Mouse (Mus musculus) kidney, adult 2 months (tissue): ENCODE results near the gene Gpr85. TPM values are rescaled to one million over a fixed set of nuclear protein-coding genes. Genes with fewer than 3 reads are reported as not detected.

Experiments used
- DNase-seq: peaks from one replicate; pipeline ENCODE4 v3.0.0; 2021
- H3K27ac ChIP-seq: fragments of 200-500 bp; 2 replicates; pipeline ENCODE4 v1.5.1; 2012; ENCODE audit warnings: low read depth, low read length, control low read depth, inconsistent platforms; ENCODE audit not compliant: insufficient read depth
- H3K27me3 ChIP-seq: fragments of 200-500 bp; replicated peaks from 2 replicates; pipeline ENCODE4 v1.6.1; 2012; ENCODE audit warnings: mild to moderate bottlenecking, moderate library complexity, low read length, inconsistent platforms; ENCODE audit not compliant: control insufficient read depth, insufficient read depth
- H3K36me3 ChIP-seq: fragments of 200-500 bp; 2 replicates; pipeline ENCODE4 v1.6.1; 2012; ENCODE audit warnings: mild to moderate bottlenecking, moderate library complexity, low read length, inconsistent platforms; ENCODE audit not compliant: control insufficient read depth, insufficient read depth
- H3K4me1 ChIP-seq: fragments of 200-500 bp; 2 replicates; pipeline ENCODE4 v1.6.1; 2011; ENCODE audit warnings: low read length; ENCODE audit not compliant: control insufficient read depth, insufficient read depth
- H3K4me3 ChIP-seq: fragments of 200-500 bp; 2 replicates; pipeline ENCODE4 v1.5.1; 2011; ENCODE audit warnings: mild to moderate bottlenecking, low read depth, low read length, control low read depth; ENCODE audit not compliant: insufficient read depth
- CTCF ChIP-seq: fragments of 200-500 bp; conservative IDR thresholded peaks from 2 replicates; pipeline ENCODE4 v1.5.1; 2011; ENCODE audit warnings: low read depth, mild to moderate bottlenecking, control low read depth, low read length, moderate library complexity, mixed read lengths; ENCODE audit not compliant: insufficient read depth, insufficient read length
- POLR2A ChIP-seq: fragments of 200-500 bp; IDR thresholded peaks from one replicate; pipeline ENCODE4 v1.6.1; 2011; ENCODE audit warnings: low read depth, low read length, control low read depth
- WGBS: fragments of 180-500 bp; shearing (Covaris S2); methylation state at CpG from one replicate; pipeline ENCODE4 v1.1.7; 2018; 5-methylcytosine and 5-hydroxymethylcytosine counted together
- polyA plus RNA-seq: library from polyadenylated mRNA; depleted of rRNA; stranded (reverse); fragments of >200 nt; gene quantifications from 2 replicates; pipeline ENCODE4 v1.2.3, GENCODE M21; 2012; rRNA removed

The Gpr85 gene
- polyA plus RNA-seq, 1 experiment, result 1.1 TPM

- Histone ChIP-seq H3K27ac (no peak overlapping the region), H3K27me3 (no peaks in the 10 kb centered on the region), H3K4me1 (no peaks in the 10 kb centered on the region), H3K36me3 (no peaks in the 10 kb centered on the region), H3K4me3 (no peak overlapping the region)
- no peak for DNase-seq
- 44% methylated on average over 7 of the region's 7 CpGs for WGBS
- TF ChIP-seq CTCF, result no peak
- TF ChIP-seq POLR2A, result no peak
Measured at GRCm38 (mm10) chr6:13800071-13800470, 39.7 kb downstream of the Gpr85 start.

- Histone ChIP-seq H3K36me3 (no peaks in the 10 kb centered on the region), H3K27me3 (no peaks in the 10 kb centered on the region), H3K4me3 (no peak overlapping the region), H3K27ac (no peak overlapping the region), H3K4me1 (no peaks in the 10 kb centered on the region)
- no peak for DNase-seq
- TF ChIP-seq CTCF (no peak), POLR2A (no peak)
Measured at GRCm38 (mm10) chr6:13797389-13797788, 42.4 kb downstream of the Gpr85 start.

Other genes with a start within 250 kb of the Gpr85 start
- gene Tmem168, start 231.8 kb downstream of the Gpr85 start, polyA plus RNA-seq, result 11.9 and 13.6 TPM in 2 replicates
- gene Bmt2, start 162.0 kb downstream of the Gpr85 start, polyA plus RNA-seq, result 2.8 and 3.5 TPM in 2 replicates
- 42.7 and 54.4 TPM in 2 replicates for gene 2610001J05Rik, start 31.6 kb upstream of the Gpr85 start, polyA plus RNA-seq